Mouse (Mus musculus) kidney, adult 2 months (tissue): ENCODE data around the gene Gm17660. TPM values are rescaled to one million over a fixed set of nuclear protein-coding genes. Genes with fewer than 3 reads are reported as not detected.
A peak's percentile ranks its signal among the peaks of the same experiment; 100 is the strongest.

Experiments used
- DNase-seq: peaks from one replicate; pipeline ENCODE4 v3.0.0; 2021
- H3K27ac ChIP-seq: fragments of 200-500 bp; 2 replicates; pipeline ENCODE4 v1.5.1; 2012; ENCODE audit warnings: low read depth, low read length, control low read depth, inconsistent platforms; ENCODE audit not compliant: insufficient read depth
- H3K27me3 ChIP-seq: fragments of 200-500 bp; replicated peaks from 2 replicates; pipeline ENCODE4 v1.6.1; 2012; ENCODE audit warnings: mild to moderate bottlenecking, moderate library complexity, low read length, inconsistent platforms; ENCODE audit not compliant: control insufficient read depth, insufficient read depth
- H3K36me3 ChIP-seq: fragments of 200-500 bp; 2 replicates; pipeline ENCODE4 v1.6.1; 2012; ENCODE audit warnings: mild to moderate bottlenecking, moderate library complexity, low read length, inconsistent platforms; ENCODE audit not compliant: control insufficient read depth, insufficient read depth
- H3K4me1 ChIP-seq: fragments of 200-500 bp; 2 replicates; pipeline ENCODE4 v1.6.1; 2011; ENCODE audit warnings: low read length; ENCODE audit not compliant: control insufficient read depth, insufficient read depth
- H3K4me3 ChIP-seq: fragments of 200-500 bp; 2 replicates; pipeline ENCODE4 v1.5.1; 2011; ENCODE audit warnings: mild to moderate bottlenecking, low read depth, low read length, control low read depth; ENCODE audit not compliant: insufficient read depth
- CTCF ChIP-seq: fragments of 200-500 bp; conservative IDR thresholded peaks from 2 replicates; pipeline ENCODE4 v1.5.1; 2011; ENCODE audit warnings: low read depth, mild to moderate bottlenecking, control low read depth, low read length, moderate library complexity, mixed read lengths; ENCODE audit not compliant: insufficient read depth, insufficient read length
- POLR2A ChIP-seq: fragments of 200-500 bp; IDR thresholded peaks from one replicate; pipeline ENCODE4 v1.6.1; 2011; ENCODE audit warnings: low read depth, low read length, control low read depth
- WGBS: fragments of 180-500 bp; shearing (Covaris S2); methylation state at CpG from one replicate; pipeline ENCODE4 v1.1.7; 2018; 5-methylcytosine and 5-hydroxymethylcytosine counted together
- polyA plus RNA-seq: library from polyadenylated mRNA; depleted of rRNA; stranded (reverse); fragments of >200 nt; gene quantifications from 2 replicates; pipeline ENCODE4 v1.2.3, GENCODE M21; 2012

Gm17660 gene
- polyA plus RNA-seq, 1 experiment: not detected

DNA sequence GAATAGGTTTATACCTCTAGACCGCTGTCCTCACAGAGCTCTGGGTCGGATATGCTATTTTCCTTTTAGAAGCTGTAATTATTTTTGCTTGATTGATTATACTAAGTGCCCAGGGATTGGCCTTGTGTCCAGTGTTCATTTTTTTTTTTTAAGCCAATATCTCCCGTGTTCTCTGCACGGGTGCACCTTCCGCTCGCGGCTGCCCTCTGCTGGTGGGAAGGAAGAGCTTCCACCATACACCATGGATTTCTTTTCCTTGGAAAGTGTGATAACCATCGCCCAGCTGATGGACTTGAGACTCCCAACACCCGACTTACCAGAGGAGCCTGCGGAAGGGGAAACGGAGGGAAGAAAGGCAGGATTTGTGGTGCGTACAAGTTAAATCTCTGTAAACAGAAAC is 3.0 kb downstream of the Gm17660 start:
- Histone ChIP-seq H3K4me3 (no peak overlapping the region), H3K27me3 (no peaks in the 10 kb centered on the region), H3K4me1 (no peaks in the 10 kb centered on the region), H3K36me3 (no peaks in the 10 kb centered on the region), H3K27ac (no peak overlapping the region)
- 19% methylated on average over 12 of the region's 12 CpGs for WGBS
- DNase-seq: peak; percentile 68
- TF ChIP-seq POLR2A (no peak), CTCF (peak; percentile 83)

DNA sequence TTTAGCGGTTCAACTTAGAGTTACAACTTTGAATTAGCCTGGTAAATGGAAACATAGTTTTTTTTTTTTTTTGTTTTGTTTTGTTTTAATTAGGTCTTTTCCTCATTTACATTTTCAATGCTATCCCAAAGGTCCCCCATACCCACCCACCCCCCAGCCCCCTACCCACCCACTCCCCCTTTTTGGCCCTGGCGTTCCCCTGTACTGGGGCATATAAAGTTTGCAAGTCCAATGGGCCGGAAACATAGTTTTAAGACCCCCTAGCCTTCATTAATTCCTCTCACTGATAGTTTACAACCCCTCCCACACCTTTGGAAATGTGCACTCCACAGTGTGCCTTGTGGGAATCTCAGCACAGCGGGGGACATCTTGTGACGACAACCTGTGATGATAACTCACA is 3.8 kb downstream of the Gm17660 start:
- no peak for TF ChIP-seq POLR2A
- no peak for TF ChIP-seq CTCF
- Histone ChIP-seq H3K27ac (no peak overlapping the region), H3K27me3 (no peaks in the 10 kb centered on the region), H3K4me3 (no peak overlapping the region), H3K36me3 (no peaks in the 10 kb centered on the region), H3K4me1 (no peaks in the 10 kb centered on the region)
- DNase-seq: no peak
- WGBS: 79% methylated on average over 5 of the region's 5 CpGs

DNA sequence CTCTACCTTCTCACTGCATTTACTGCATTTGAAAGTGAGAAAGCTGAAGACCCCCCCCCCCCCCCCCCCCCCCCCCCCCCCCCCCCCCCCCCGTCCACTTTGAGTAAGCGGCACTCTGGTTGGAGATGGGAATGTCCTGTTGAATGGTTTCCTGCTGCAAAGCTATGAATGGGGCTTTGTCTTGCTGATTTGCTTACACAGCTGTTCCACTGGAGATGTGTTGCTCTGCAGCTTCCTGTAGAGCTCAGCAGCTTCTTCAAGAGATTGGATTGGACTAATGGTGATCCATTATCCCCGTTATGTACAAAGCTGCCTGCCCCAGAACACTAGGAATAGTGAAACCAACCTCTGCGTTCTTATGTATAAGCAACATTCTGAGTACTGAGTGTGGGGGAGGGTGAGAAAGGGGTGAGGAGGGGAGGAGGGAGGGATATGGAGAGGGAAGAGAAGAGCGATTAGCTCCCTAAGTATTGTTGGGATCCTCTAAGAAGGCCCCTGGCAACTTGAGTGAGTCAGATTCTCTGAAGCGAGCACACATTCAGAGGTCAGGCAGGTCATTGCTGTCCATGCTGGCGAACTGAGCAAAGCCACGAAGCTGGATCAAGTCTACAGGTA is 5.0 kb downstream of the Gm17660 start:
- Histone ChIP-seq H3K27ac (no peak overlapping the region), H3K27me3 (no peaks in the 10 kb centered on the region), H3K4me3 (no peak overlapping the region), H3K4me1 (no peaks in the 10 kb centered on the region), H3K36me3 (no peaks in the 10 kb centered on the region)
- no peak for DNase-seq
- TF ChIP-seq POLR2A: no peak
- no peak for TF ChIP-seq CTCF
- 46% methylated on average over 7 of the region's 8 CpGs for WGBS

DNA sequence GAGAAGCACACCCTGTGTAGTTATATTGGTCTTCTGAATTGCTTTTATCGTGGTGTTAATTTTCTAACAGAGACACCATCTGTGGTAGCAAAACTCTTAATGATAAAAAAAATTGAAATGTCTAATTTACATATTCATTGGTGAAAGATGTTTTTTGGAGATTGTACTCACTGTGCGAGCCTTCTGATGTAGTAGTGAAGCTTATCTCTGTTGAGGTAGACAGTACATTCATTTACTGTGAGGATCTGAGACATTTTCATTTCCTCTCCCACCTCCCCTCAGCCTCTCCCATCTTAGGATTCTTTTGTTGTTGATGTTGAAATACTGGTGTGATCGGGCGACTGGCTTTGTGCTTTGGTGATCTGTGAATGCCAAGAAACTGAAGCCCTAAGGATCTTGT is 6.4 kb downstream of the Gm17660 start:
- 89% methylated on average over 4 of the region's 4 CpGs for WGBS
- TF ChIP-seq POLR2A: no peak
- TF ChIP-seq CTCF: no peak

DNA sequence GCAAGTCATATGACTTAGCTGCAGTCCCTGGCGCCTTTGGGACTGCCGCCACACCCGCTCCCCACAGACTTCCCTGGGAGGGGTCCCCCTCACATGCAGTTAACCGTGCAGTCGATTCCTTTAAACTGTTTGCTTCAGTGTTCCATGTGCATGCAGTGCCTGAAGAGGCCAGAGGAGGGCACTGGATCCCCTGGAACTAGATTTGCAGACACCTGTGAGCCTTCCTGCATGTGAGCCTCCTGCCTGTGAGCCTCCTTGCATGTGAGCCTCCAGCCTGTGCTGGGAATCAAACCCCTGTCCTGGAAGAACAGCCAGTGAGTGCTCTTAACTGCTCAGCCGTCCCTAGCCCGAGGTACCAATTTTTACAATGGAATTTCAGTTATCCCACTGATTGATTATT is 8.7 kb downstream of the Gm17660 start:
- no peak overlapping the region for H3K27ac ChIP-seq
- H3K36me3 ChIP-seq: no peaks in the 10 kb centered on the region
- peak; percentile 18 for DNase-seq
- 82% methylated on average over 7 of the region's 7 CpGs for whole genome bisulfite sequencing
- TF ChIP-seq POLR2A: no peak
- TF ChIP-seq CTCF: peak; percentile 61
- no peak overlapping the region for H3K4me3 ChIP-seq
- no peaks in the 10 kb centered on the region for H3K27me3 ChIP-seq
- H3K4me1 ChIP-seq: no peaks in the 10 kb centered on the region

More for the DNA sequence above, 6.4 kb downstream of the Gm17660 start:
- Histone ChIP-seq H3K36me3 (no peaks in the 10 kb centered on the region), H3K27ac (no peak overlapping the region), H3K4me3 (no peak overlapping the region), H3K27me3 (no peaks in the 10 kb centered on the region), H3K4me1 (no peaks in the 10 kb centered on the region)
- DNase-seq: no peak

DNA sequence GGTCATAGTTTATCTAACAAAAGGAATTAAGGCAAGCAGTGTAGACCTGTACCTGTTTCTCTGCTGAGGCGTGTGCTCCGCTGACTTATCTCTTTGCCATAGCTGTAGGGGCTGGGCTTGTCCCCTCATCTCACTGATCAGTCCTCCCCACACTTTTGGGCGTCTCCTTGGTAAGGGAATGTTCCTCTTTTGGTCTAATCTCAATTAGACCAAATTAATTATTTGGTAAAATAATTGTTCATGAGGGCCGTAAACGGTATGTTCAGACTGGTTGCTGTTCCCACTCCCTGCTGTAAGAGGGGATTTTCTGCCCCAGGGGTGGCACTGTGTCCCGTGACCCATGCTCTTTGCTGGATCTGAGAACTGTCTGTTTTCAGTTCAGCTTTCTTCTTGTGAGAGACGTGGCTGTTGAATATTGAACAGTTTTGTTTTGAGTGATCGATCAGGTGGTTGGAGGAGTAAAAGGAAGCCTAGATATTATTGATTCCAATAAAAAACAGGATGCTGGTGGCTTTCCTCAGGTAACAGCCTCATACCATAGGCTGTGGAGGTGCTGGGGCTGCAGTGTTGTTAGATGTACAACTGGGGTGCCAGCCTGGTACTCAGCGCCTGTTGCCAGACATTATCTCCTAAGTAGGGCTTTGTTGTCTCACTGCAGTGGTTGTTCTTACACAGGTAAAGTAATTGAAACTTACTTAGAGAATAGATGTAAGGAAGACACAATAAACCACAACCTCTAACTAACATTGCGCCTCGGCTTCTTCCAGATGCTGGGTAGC is 14.4 kb downstream of the Gm17660 start:
- no peaks in the 10 kb centered on the region for H3K27me3 ChIP-seq
- no peak for DNase-seq
- H3K4me1 ChIP-seq: no peaks in the 10 kb centered on the region
- H3K27ac ChIP-seq: no peak overlapping the region
- H3K4me3 ChIP-seq: no peak overlapping the region
- peaks cover 1% of the 10 kb centered on the region for H3K36me3 ChIP-seq
- TF ChIP-seq POLR2A (no peak), CTCF (no peak)
- WGBS: 93% methylated on average over 11 of the region's 11 CpGs

DNA sequence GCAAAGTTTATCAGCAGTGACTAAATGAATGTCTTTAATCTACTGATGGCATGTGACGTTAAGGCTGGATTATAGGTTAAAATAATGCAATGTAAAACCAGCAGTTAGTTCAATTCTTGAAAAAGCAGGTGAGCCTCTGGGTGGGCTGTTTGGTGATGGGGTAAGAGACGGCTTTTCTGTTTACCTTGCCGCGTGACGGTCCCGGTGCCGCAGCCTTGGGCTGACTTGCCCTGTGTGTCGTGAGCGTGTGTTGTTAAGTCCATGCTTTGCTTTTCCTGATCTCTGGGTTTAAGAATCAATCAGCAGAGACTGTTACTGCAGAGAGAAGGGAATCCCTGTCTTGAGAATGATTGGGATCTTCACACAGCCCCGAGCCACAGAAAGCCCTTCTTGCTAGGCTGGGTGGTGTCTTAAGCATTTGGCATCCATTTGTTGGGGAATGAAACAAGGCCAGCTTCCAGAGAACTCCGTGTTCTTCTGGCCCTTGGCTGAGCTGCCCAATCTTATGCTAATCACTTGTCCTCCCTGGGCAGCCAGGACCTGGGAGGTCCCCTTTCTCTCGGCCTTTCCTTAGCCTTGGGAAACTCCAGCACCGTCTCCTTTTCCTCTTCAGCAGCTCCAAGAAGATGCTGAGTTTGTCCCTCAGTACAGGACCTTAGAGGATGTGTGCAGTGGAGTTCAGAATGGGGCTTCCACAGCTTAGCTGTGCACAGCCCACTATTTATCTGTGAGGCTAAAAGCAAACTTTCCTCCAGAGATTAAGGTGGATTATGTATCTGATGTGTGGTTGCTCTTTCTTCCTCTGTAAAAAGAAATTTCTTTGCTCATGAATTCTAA is 15.3 kb downstream of the Gm17660 start:
- WGBS: 87% methylated on average over 13 of the region's 13 CpGs

More for the DNA sequence above, 15.3 kb downstream of the Gm17660 start:
- TF ChIP-seq CTCF: no peak
- no peak for TF ChIP-seq POLR2A
- peaks cover 1% of the 10 kb centered on the region for H3K36me3 ChIP-seq
- H3K27ac ChIP-seq: no peak overlapping the region
- H3K4me3 ChIP-seq: no peak overlapping the region
- no peaks in the 10 kb centered on the region for H3K27me3 ChIP-seq
- no peak for DNase-seq
- H3K4me1 ChIP-seq: no peaks in the 10 kb centered on the region
